Mouse (Mus musculus): ENCODE results near the gene Irf5.

DNA sequence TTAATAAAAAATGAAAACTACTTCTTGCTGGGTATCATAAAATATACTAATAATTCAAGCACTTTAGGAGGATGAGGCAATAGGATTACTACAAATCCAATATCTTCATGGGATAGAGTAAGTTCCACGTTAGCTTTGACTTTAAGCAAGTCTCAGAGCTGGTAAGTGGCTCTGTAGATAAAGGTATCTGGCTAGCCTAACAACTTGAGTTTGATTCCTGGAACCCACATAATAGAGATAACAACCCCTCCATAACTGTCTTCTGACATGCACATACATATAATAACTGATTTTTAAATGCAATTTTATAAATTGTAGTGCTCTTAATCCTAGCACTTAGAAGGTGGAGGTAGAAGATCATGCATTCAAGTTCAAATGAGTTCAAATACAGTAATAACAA, 54.3 kb downstream of the Irf5 start:
- TF ChIP-seq POLR2A (IDR thresholded peaks at IDR 0.05; ENCODE audit: borderline replicate concordance, low read depth, low read length) = no peak
- no peak for TF ChIP-seq CTCF (IDR thresholded peaks at IDR 0.05; ENCODE audit: low read depth, low read length)
